Mouse (Mus musculus): ENCODE measurements at regions not wholly inside any gene's neighbourhood (a gene's known extent, or its start where the extent isn't known, plus 50 kb on each side); places are given as distances from the start of the nearest gene placed in this dataset.
"Not testable (repeated sequence)": the region's sequence is repeated elsewhere in the genome, so short reads cannot be mapped to it uniquely, and the experiment has no call there.

DNA sequence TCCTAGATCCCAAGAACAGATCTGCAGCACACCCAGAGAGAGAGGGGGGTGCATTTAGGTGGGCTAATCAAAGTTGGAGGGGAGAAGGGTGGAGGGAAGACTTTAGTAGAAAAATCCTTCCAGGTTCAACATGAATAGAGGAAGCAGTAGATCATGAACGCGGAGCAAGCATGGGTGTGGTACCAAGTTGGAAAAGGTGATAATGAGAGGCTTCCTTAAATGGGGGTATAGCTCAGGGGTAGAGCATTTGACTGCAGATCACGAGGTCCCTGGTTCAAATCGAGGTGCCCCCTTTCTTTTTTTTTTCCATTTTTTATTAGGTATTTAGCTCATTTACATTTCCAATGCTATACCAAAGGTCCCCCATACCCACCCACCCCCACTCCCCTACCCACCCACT, 54.0 kb upstream of the Krba1 start:
- DNase-seq (ENCODE audit: low spot score in 2 of 2): not testable (repeated sequence)

DNA sequence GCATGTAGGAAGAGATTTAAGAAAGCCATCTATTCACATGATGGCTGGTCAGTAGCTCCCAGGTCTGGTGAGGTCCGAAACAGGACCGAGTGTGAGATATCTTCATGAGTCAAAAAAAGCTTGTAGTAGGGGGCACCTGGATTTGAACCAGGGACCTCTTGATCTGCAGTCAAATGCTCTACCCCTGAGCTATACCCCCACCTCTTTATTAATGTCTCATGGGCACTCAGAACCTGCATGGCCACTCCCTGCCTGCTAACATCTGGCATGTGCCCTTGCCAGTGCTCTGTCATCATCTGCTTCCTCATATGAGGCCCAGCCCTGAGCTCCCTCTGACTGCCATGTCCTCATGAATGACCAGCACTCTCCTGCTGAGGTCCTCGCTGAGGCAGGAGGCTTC, 58.4 kb upstream of the Krba1 start:
- not testable (repeated sequence) for DNase-seq (ENCODE audit: low spot score in 2 of 2)

- DNase-seq (ENCODE audit: low spot score in 2 of 2): no peak
These were observed 107.4 kb upstream of the Krba1 start for GRCm38 (mm10) chr6:48288011-48288410.

- not testable (repeated sequence) for DNase-seq (ENCODE audit: low spot score in 2 of 2)
These were observed 115.7 kb upstream of the Krba1 start for GRCm38 (mm10) chr6:48279646-48280045.

DNA sequence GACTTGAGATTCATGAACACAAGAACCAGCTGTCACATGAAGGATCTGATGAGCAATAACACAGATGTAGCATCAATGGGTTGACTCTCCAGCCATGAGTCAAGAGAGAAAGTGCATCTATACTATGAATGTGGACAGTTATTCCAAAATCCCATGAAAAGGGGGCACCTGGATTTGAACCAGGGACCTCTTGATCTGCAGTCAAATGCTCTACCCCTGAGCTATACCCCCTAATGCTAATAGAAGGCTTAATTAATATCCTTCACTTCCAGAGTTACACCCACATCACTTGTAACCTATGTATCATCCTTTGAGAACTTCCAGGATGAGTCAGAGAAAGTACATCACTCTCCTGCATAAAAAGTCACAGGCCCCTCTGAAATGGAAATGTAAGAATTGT, 133.8 kb upstream of the Krba1 start:
- not testable (repeated sequence) for DNase-seq (ENCODE audit: low spot score in 2 of 2)

DNA sequence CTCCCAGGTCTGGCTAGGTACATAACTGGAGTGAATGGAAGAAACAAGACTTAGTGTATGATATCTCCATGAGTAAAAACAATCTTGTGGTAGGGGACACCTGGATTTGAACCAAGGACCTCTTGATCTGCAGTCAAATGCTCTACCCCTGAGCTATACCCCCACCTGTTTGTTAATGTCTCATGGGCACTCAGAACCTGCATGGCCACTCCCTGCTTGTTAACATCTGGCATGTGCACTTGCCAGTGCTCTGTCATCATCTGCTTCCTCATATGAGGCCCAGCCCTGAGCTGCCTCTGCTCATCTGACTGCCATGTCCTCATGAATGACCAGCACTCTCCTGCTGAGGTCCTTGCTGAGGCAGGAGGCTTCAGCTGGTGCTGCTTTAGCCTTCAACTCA, 142.4 kb upstream of the Krba1 start:
- not testable (repeated sequence) for DNase-seq (ENCODE audit: low spot score in 2 of 2)

GRCm38 (mm10) chr6:48251954-48252353, 143.4 kb upstream of the Krba1 start:
- DNase-seq (ENCODE audit: low spot score in 2 of 2): no peak

- not testable (repeated sequence) for DNase-seq (ENCODE audit: low spot score in 2 of 2)
These were observed 151.2 kb upstream of the Krba1 start for GRCm38 (mm10) chr6:48244191-48244590.

GRCm38 (mm10) chr6:48227431-48227830, 141.0 kb upstream of the Zfp746 start:
- DNase-seq (ENCODE audit: low spot score in 2 of 2): no peak

DNA sequence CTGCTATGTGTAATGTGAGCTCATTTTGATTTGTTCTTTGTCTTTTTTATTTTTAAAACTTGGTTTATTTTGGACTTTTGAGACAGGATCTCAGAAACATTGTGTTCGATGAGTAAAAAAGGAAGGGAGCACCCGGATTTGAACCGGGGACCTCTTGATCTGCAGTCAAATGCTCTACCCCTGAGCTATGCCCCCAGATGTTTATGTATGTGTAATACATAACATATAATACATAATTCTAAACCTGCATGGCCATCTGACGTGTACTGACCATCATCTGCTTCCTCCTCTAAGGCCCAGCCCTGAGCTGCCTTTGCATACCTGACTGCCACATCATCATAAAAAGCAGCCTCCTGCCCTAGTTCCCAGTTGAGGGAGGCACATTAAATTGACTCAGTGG, 137.8 kb upstream of the Zfp746 start:
- DNase-seq (ENCODE audit: low spot score in 2 of 2): no peak

GRCm38 (mm10) chr6:48222971-48223370, 136.6 kb upstream of the Zfp746 start:
- DNase-seq (ENCODE audit: low spot score in 2 of 2): no peak

- peak; percentile 9 to 21 for DNase-seq (ENCODE audit: low spot score in 2 of 2)
These were observed 135.4 kb upstream of the Zfp746 start for GRCm38 (mm10) chr6:48221806-48222205.

DNA sequence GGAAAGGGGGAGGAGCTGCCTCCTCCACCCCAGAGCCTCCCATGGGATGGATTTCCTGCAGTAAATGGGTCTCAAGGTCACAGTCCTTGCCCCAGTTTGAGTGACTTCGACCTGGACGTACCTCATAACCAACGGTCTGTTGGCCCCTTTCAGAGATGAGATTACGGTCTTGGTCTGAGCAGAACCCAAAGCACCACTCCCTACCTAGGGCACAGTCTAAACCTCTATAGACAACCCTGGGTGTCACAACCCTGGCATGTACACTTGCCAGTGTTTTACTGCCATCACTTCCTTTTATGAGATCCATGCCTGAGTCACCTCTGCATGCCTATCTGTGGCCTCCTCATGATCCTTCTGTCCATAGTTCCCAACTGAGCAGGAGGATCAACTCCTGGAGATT, 128.8 kb upstream of the Zfp746 start:
- no peak for DNase-seq (ENCODE audit: low spot score in 2 of 2)

GRCm38 (mm10) chr6:48209739-48210138, 123.3 kb upstream of the Zfp746 start:
- DNase-seq (ENCODE audit: low spot score in 2 of 2): no peak

DNA sequence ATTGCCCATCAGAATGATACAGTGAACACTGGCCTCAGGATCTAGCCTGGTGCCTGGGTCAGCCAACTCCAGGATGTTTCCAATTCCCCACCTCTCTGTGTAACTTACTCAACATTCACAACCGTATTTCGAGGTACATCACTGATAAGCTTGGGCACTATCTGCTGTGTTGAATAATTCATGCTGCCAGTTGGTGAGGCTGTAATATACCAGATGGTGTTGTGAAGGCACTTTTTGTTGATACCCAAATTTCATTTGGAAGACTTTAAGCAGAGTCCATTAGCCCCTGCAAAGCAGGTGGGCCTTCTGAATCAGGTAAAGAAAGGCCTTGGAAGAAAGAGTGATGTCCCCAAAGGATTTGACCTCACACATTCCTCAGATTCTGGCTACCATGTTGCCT, 122.7 kb upstream of the Zfp746 start:
- DNase-seq (ENCODE audit: low spot score in 2 of 2): no peak

- no peak for DNase-seq (ENCODE audit: low spot score in 2 of 2)
These were observed 119.3 kb upstream of the Zfp746 start for GRCm38 (mm10) chr6:48205722-48206121.

DNA sequence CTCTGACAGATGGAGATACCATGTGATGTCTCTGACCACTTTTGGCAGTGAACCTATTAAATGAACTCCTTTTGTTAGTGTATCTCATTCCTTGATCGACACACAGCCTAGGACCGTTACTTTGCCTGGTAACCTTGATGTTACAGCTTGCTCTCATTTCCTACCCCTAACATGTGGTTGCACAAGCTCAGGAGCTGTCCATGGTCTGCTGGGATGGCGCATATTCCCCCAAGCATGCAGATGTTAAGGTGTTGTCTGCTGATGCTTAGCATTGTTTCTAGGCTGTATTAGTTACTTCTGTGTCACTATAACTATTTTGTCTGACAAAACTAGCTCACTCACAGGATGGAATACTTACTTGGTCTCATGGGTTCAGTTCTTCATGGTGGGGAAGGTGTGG, 113.6 kb upstream of the Zfp746 start:
- no peak for DNase-seq (ENCODE audit: low spot score in 2 of 2)

GRCm38 (mm10) chr6:48198806-48199205, 112.4 kb upstream of the Zfp746 start:
- no peak for DNase-seq (ENCODE audit: low spot score in 2 of 2)

GRCm38 (mm10) chr6:48197696-48198378, 111.4 kb upstream of the Zfp746 start:
- DNase-seq (ENCODE audit: low spot score in 2 of 2): no peak

GRCm38 (mm10) chr6:48188363-48188762, 102.0 kb upstream of the Zfp746 start:
- peak; percentile 16 to 22 for DNase-seq (ENCODE audit: low spot score in 2 of 2)

DNA sequence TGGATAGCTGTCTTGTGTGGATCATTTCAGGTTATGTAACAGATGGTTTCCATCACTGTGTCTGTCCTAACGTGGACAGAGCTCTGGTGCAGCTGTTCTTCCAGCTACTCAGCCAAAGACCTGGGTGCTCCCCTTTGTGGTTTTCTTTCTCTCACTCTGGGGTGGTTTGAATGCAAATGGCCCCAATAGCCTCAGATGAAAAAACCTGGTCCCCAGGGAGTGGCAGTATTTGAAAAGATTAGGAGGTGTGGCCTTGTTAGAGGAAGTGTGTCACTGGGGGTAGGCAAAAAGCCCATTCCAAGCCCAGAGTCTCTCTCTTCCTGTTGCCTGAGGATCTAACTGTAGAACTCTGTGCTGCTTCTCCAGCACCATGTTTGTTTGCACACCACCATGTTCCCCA, 98.9 kb upstream of the Zfp746 start:
- no peak for DNase-seq (ENCODE audit: low spot score in 2 of 2)

- no peak for DNase-seq (ENCODE audit: low spot score in 2 of 2)
These were observed 92.1 kb upstream of the Zfp746 start for GRCm38 (mm10) chr6:48178360-48179120.

DNA sequence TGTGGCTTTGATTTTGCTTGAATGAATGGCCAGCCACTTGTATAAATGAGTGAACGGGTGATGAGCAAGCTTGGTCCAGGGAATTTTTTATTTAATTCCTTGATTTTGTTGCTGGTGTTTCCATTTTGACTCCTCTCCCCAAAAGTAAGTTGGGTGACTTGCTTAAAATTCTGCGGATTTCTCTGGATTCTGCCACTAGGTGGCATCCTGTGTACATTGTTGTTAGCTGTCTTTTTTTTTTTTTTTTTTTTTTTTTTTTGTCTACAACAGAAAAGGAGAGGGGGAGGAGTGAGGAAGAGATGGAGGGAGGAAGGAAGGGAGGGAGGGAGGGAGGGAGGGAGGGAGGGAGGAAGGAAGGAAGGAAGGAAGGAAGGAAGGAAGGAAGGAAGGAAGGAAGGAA, 91.5 kb upstream of the Zfp746 start:
- DNase-seq (ENCODE audit: low spot score in 2 of 2): peak; percentile 68 to 77

Data from layer of hippocampus, postnatal 10 days (tissue).